Mouse (Mus musculus) midbrain, embryonic 16.5 days (tissue): ENCODE results near the gene Cebpb. TPM values are rescaled to one million over a fixed set of nuclear protein-coding genes. Genes with fewer than 3 reads are reported as not detected.

Experiments
- ATAC-seq: fragments of 200-750 bp; cut with Nextera tagmentation; 2 replicates; pipeline ENCODE4 v1.8.0; 2017; ENCODE audit warnings: moderate TSS enrichment
- H3K27ac ChIP-seq: fragments of 300-500 bp; sonication (generic); 2 replicates; pipeline ENCODE4 v1.5.1; 2014; ENCODE audit warnings: mild to moderate bottlenecking, low read length, mixed read lengths
- H3K27me3 ChIP-seq: fragments of 300-500 bp; sonication (generic); 2 replicates; pipeline ENCODE4 v1.6.1; 2014; ENCODE audit warnings: low read depth, low read length, mixed read lengths; ENCODE audit not compliant: control insufficient read depth, insufficient read depth
- H3K36me3 ChIP-seq: fragments of 300-500 bp; sonication (generic); 2 replicates; pipeline ENCODE4 v1.6.1; 2014; ENCODE audit warnings: mild to moderate bottlenecking, low read length, moderate library complexity, mixed read lengths; ENCODE audit not compliant: control insufficient read depth, insufficient read depth
- H3K4me1 ChIP-seq: fragments of 300-500 bp; sonication (generic); 2 replicates; pipeline ENCODE4 v1.6.1; 2014; ENCODE audit warnings: mild to moderate bottlenecking, low read length, mixed read lengths; ENCODE audit not compliant: control insufficient read depth, insufficient read depth
- H3K4me2 ChIP-seq: fragments of 300-500 bp; sonication (generic); 2 replicates; pipeline ENCODE4 v1.6.1; 2014; ENCODE audit warnings: mild to moderate bottlenecking, low read length, mixed read lengths
- H3K4me3 ChIP-seq: fragments of 300-500 bp; sonication (generic); 2 replicates; pipeline ENCODE4 v1.5.1; 2014; ENCODE audit warnings: low read depth, mild to moderate bottlenecking, low read length, moderate library complexity, mixed read lengths
- H3K9ac ChIP-seq: fragments of 300-500 bp; sonication (generic); 2 replicates; pipeline ENCODE4 v1.6.1; 2014; ENCODE audit warnings: low read depth, low read length, mixed read lengths
- H3K9me3 ChIP-seq: fragments of 300-500 bp; sonication (generic); replicated peaks from 2 replicates; pipeline ENCODE4 v1.6.1; 2014; ENCODE audit warnings: mild to moderate bottlenecking, low read length, mixed read lengths; ENCODE audit not compliant: control insufficient read depth, poor library complexity, severe bottlenecking
- WGBS: fragments of 180-500 bp; shearing (Covaris S2); extraction: QIAGEN DNeasy Blood & Tissue Kit; methylation state at CpG from one replicate; pipeline ENCODE4 v1.1.7; 2014; 5-methylcytosine and 5-hydroxymethylcytosine counted together
- polyA plus RNA-seq: library from polyadenylated mRNA; unstranded; fragments of >200 nt; fragmentation: Nextera tagmentation; extraction: Ambion mirVana; gene quantifications from 2 replicates; pipeline ENCODE4 v1.2.1, GENCODE M21; 2015

The Cebpb gene
- polyA plus RNA-seq, 1 experiment from 2014 or later = 0.60 TPM

- H3K27ac ChIP-seq = no peak overlapping the region
- no peak overlapping the region for H3K4me2 ChIP-seq
- no peaks in the 10 kb centered on the region for H3K27me3 ChIP-seq
- no peaks in the 10 kb centered on the region for H3K4me1 ChIP-seq
- no peaks in the 10 kb centered on the region for H3K36me3 ChIP-seq
- no peaks in the 10 kb centered on the region for H3K9me3 ChIP-seq
- H3K4me3 ChIP-seq = no peak overlapping the region
- WGBS = 57% methylated on average over 5 of the region's 5 CpGs
- no peak overlapping the region for H3K9ac ChIP-seq
- no peak for ATAC-seq
These were observed 10.1 kb upstream of the Cebpb start for GRCm38 (mm10) chr2:167678600-167678999.

- Histone ChIP-seq H3K27ac (no peak overlapping the region), H3K4me2 (no peak overlapping the region), H3K4me1 (no peaks in the 10 kb centered on the region), H3K9me3 (no peaks in the 10 kb centered on the region), H3K36me3 (no peaks in the 10 kb centered on the region), H3K27me3 (no peaks in the 10 kb centered on the region), H3K4me3 (no peak overlapping the region), H3K9ac (no peak overlapping the region)
- WGBS = 4% methylated on average over 13 of the region's 13 CpGs
- ATAC-seq = peak; percentile 84
These were observed 8.7 kb upstream of the Cebpb start for GRCm38 (mm10) chr2:167679902-167680430.

DNA sequence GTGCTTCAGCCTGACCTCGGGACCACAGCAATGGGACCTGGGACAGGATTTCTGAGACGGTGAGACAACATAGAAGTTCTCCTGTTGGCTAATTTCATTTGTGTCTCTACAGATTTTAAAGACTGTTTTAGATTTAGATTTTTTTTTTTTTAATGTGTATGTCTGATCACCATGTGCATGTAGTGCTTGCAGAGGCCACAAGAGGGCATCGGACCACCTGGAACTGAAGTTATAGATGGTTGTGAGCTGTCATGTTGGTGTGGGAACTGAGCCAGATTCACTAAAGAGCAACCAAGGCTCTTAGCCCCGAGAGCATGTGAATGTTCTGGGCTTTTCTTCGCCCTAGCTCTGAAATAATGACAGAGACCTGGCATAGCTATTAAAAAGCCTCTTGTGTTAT, 8.1 kb upstream of the Cebpb start:
- ATAC-seq = no peak
- WGBS = 60% methylated on average over 5 of the region's 5 CpGs

GRCm38 (mm10) chr2:167683721-167684120, 5.0 kb upstream of the Cebpb start:
- Histone ChIP-seq H3K4me2 (no peak overlapping the region), H3K9ac (no peak overlapping the region), H3K36me3 (no peaks in the 10 kb centered on the region), H3K9me3 (no peaks in the 10 kb centered on the region), H3K4me3 (no peak overlapping the region), H3K4me1 (0 out of 2 replicates have a peak, but pooled peaks cover 5% of the 10 kb centered on the region), H3K27ac (no peak overlapping the region), H3K27me3 (peaks cover 13% of the 10 kb centered on the region)
- WGBS = 80% methylated on average over 3 of the region's 3 CpGs
- no peak for ATAC-seq

More for the DNA sequence above, 8.1 kb upstream of the Cebpb start:
- H3K9me3 ChIP-seq = no peaks in the 10 kb centered on the region
- no peak overlapping the region for H3K27ac ChIP-seq
- no peak overlapping the region for H3K4me2 ChIP-seq
- H3K4me1 ChIP-seq = no peaks in the 10 kb centered on the region
- 0 out of 2 replicates have a peak, but pooled peaks cover 4% of the 10 kb centered on the region for H3K27me3 ChIP-seq
- no peak overlapping the region for H3K4me3 ChIP-seq
- H3K36me3 ChIP-seq = no peaks in the 10 kb centered on the region
- H3K9ac ChIP-seq = no peak overlapping the region

DNA sequence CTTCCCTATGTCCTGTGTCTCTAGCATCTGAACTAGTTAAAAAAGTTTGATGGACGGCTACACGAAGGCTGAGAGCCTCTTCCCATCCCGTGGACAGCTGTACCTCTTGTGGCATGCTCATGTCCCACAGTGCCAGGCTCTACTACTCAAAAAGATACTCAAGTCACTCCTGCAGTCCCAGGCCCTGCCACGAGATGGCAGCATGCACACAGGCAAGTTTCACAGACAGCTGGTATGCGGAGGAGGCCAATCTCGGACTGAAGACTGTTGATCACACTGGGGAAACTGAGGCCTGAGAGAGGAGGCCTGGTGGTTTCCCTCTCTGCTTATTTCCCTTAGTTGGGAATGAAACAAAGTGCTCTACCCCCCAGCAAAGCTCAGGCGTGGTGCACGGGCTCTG, 3.6 kb upstream of the Cebpb start:
- Histone ChIP-seq H3K9ac (no peak overlapping the region), H3K4me2 (no peak overlapping the region), H3K9me3 (no peaks in the 10 kb centered on the region), H3K27ac (no peak overlapping the region), H3K27me3 (peaks cover 21% of the 10 kb centered on the region), H3K4me1 (peaks cover 11% of the 10 kb centered on the region), H3K4me3 (no peak overlapping the region), H3K36me3 (no peaks in the 10 kb centered on the region)
- 0 out of 2 replicates have a peak, but pooled peaks have one; percentile 7 for ATAC-seq
- 5% methylated on average over 8 of the region's 8 CpGs for WGBS

- H3K4me1 ChIP-seq = peaks cover 11% of the 10 kb centered on the region
- no peak overlapping the region for H3K27ac ChIP-seq
- no peaks in the 10 kb centered on the region for H3K36me3 ChIP-seq
- H3K4me3 ChIP-seq = no peak overlapping the region
- 94% methylated on average over 3 of the region's 3 CpGs for WGBS
- no peak overlapping the region for H3K9ac ChIP-seq
- no peak overlapping the region for H3K4me2 ChIP-seq
- H3K27me3 ChIP-seq = peaks cover 28% of the 10 kb centered on the region
- ATAC-seq = no peak
- no peaks in the 10 kb centered on the region for H3K9me3 ChIP-seq
These were observed 2.9 kb upstream of the Cebpb start for GRCm38 (mm10) chr2:167685865-167686264.

GRCm38 (mm10) chr2:167686382-167687249, 2.1 kb upstream of the Cebpb start:
- peaks cover 35% of the 10 kb centered on the region for H3K27me3 ChIP-seq

DNA sequence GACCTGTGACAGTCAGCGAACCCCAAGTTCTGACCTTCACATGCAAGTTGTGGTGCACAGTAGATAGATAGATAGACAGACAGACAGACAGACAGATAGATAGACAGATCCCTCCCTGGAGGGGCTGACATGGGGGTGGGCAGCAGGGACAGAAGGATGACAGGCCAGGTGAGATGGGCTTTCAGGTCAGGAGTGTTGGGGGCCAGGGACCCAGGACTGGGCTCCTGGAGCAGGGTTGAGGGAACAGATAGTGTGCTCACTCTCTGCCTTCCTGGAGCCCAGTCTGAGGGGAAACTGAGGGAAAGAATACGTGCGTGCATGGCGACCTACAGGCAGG, 1.5 kb upstream of the Cebpb start:
- Histone ChIP-seq H3K27ac (no peak overlapping the region), H3K36me3 (no peaks in the 10 kb centered on the region), H3K4me2 (no peak overlapping the region), H3K4me3 (no peak overlapping the region), H3K4me1 (peaks cover 11% of the 10 kb centered on the region), H3K9ac (no peak overlapping the region), H3K27me3 (peaks cover 41% of the 10 kb centered on the region), H3K9me3 (no peaks in the 10 kb centered on the region)
- WGBS = 78% methylated on average over 4 of the region's 4 CpGs
- no peak for ATAC-seq

More at GRCm38 (mm10) chr2:167686382-167687249, 2.1 kb upstream of the Cebpb start:
- Histone ChIP-seq H3K36me3 (no peaks in the 10 kb centered on the region), H3K4me2 (no peak overlapping the region), H3K9ac (no peak overlapping the region), H3K27ac (no peak overlapping the region), H3K4me3 (no peak overlapping the region), H3K4me1 (peaks cover 11% of the 10 kb centered on the region), H3K9me3 (no peaks in the 10 kb centered on the region)
- WGBS = 79% methylated on average over 16 of the region's 16 CpGs
- ATAC-seq = no peak

GRCm38 (mm10) chr2:167687651-167688101, 1.0 kb upstream of the Cebpb start:
- Histone ChIP-seq H3K9ac (no peak overlapping the region), H3K4me3 (no peak overlapping the region), H3K9me3 (no peaks in the 10 kb centered on the region), H3K36me3 (no peaks in the 10 kb centered on the region), H3K27me3 (peaks cover 45% of the 10 kb centered on the region), H3K4me1 (peaks cover 11% of the 10 kb centered on the region), H3K4me2 (no peak overlapping the region), H3K27ac (no peak overlapping the region)
- WGBS = 56% methylated on average over 11 of the region's 11 CpGs
- no peak for ATAC-seq
